Mouse (Mus musculus) spleen, adult 2 months (tissue): Measurements from ENCODE around the gene Cct6b. TPM values are rescaled to one million over a fixed set of nuclear protein-coding genes. Genes with fewer than 3 reads are reported as not detected.

Source experiments
- DNase-seq, 2 experiments: peaks; one replicate each; pipeline versions ENCODE4 v3.0.0 to v3.0.0-alpha.2; 2012 to 2021; ENCODE audit warnings: low spot score in 2 of 2, low read depth in 1 of 2
- H3K27ac ChIP-seq: fragments of 200-500 bp; 2 replicates; pipeline ENCODE4 v1.5.1; 2012; ENCODE audit warnings: low read length, inconsistent platforms; ENCODE audit not compliant: insufficient read depth
- H3K27me3 ChIP-seq: fragments of 200-500 bp; 2 replicates; pipeline ENCODE4 v1.6.1; 2012; ENCODE audit warnings: mild to moderate bottlenecking, moderate library complexity, low read length, inconsistent platforms; ENCODE audit not compliant: control insufficient read depth, insufficient read depth
- H3K36me3 ChIP-seq: fragments of 200-500 bp; 2 replicates; pipeline ENCODE4 v1.6.1; 2012; ENCODE audit warnings: mild to moderate bottlenecking, low read length, inconsistent platforms; ENCODE audit not compliant: control insufficient read depth, insufficient read depth
- H3K4me1 ChIP-seq: fragments of 200-500 bp; 2 replicates; pipeline ENCODE4 v1.6.1; 2011; ENCODE audit warnings: inconsistent platforms; ENCODE audit not compliant: control insufficient read depth, insufficient read depth, insufficient read length
- H3K4me3 ChIP-seq: fragments of 200-500 bp; 2 replicates; pipeline ENCODE4 v1.5.1; 2011; ENCODE audit warnings: mild to moderate bottlenecking, inconsistent platforms; ENCODE audit not compliant: insufficient read depth, insufficient read length; ENCODE audit errors: extremely low read depth
- CTCF ChIP-seq: fragments of 200-500 bp; IDR thresholded peaks from 2 replicates; pipeline ENCODE4 v1.5.1; 2011; ENCODE audit warnings: mild to moderate bottlenecking, inconsistent platforms; ENCODE audit not compliant: insufficient read depth, insufficient read length, insufficient replicate concordance; ENCODE audit errors: extremely low read depth
- POLR2A ChIP-seq: fragments of 200-500 bp; IDR thresholded peaks from 2 replicates; pipeline ENCODE4 v1.6.1; 2011; ENCODE audit warnings: low read depth, low read length, inconsistent platforms
- WGBS: fragments of 180-500 bp; shearing (Covaris S2); methylation state at CpG from one replicate; pipeline ENCODE4 v1.1.7; 2018; 5-methylcytosine and 5-hydroxymethylcytosine counted together
- polyA plus RNA-seq: library from polyadenylated mRNA; depleted of rRNA; stranded (reverse); fragments of >200 nt; gene quantifications from 2 replicates; pipeline ENCODE4 v1.2.3, GENCODE M21; 2012; rRNA removed

Gene Cct6b
- polyA plus RNA-seq, 1 experiment: 0.09 TPM

DNA sequence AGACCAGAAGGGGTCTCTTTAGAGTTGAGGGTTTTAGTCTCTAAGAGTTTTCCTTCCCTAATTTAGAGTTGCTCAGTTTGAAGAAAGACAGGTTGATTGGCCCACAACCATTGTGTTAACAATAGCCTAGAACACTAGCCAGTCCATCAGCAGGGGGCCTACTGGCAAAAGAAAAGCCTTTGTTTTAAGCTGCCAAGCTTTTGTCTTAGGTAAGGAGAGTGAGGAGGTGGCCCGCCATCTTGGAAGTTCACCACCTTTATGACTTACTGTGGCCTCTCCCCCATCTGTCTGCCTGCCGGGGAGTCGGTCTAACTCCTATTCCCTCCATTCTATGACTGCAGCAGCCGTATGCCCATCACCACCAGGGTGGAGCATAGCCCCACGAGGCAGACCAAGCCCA, 73.6 kb downstream of the Cct6b start:
- no peak overlapping the region for H3K27ac ChIP-seq
- 79% methylated on average over 5 of the region's 5 CpGs for WGBS
- no peaks in the 10 kb centered on the region for H3K4me1 ChIP-seq
- TF ChIP-seq POLR2A (no peak), CTCF (no peak)
- no peak overlapping the region for H3K4me3 ChIP-seq
- DNase-seq: no peak
- no peaks in the 10 kb centered on the region for H3K36me3 ChIP-seq
- no peaks in the 10 kb centered on the region for H3K27me3 ChIP-seq

DNA sequence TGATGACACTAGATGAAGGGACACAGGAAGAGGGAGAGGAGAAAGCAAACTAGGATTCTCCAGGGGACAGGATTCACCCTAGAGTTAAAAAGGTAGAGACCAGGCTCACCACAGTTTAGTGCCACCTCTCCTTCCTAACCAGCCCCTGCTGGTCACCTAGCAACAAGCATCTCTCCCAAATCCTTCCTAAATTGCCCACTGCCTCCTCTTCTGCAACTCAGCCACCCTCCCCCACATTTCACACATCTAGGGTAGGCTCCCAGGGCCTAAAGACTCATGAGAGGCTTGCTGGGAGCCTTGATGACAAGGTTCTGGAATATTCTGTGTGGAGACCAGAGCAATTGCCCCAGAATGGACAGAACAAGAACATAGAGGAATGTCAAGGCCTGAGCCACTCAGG, 76.5 kb downstream of the Cct6b start:
- DNase-seq: no peak
- Histone ChIP-seq H3K4me3 (no peak overlapping the region), H3K27me3 (no peaks in the 10 kb centered on the region), H3K36me3 (no peaks in the 10 kb centered on the region), H3K27ac (no peak overlapping the region), H3K4me1 (no peaks in the 10 kb centered on the region)
- TF ChIP-seq CTCF: no peak
- TF ChIP-seq POLR2A: no peak

DNA sequence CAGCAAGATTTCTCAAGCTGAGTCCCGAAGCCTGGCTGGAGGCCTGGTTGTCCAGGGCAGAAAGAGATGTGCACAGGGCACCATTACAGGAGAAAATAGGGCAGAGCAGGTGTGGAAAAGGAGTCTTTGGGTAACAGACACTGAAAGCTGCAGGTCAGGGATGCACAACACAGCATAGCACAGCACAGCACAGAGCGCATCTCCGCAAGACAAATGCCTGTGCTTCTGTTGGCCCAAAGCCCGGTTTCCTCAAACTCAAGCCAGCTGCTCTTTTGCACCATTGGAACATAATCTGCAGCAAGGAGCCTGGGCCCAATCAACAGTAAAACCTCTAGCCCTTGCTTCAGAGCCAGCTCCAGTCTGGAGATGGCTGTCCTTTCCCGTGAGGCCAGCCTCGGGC, 79.4 kb downstream of the Cct6b start:
- WGBS: 88% methylated on average over 6 of the region's 6 CpGs
- no peaks in the 10 kb centered on the region for H3K27me3 ChIP-seq
- H3K4me3 ChIP-seq: no peak overlapping the region
- H3K36me3 ChIP-seq: no peaks in the 10 kb centered on the region
- no peak overlapping the region for H3K27ac ChIP-seq
- H3K4me1 ChIP-seq: no peaks in the 10 kb centered on the region
- DNase-seq: no peak
- TF ChIP-seq CTCF: no peak
- no peak for TF ChIP-seq POLR2A

DNA sequence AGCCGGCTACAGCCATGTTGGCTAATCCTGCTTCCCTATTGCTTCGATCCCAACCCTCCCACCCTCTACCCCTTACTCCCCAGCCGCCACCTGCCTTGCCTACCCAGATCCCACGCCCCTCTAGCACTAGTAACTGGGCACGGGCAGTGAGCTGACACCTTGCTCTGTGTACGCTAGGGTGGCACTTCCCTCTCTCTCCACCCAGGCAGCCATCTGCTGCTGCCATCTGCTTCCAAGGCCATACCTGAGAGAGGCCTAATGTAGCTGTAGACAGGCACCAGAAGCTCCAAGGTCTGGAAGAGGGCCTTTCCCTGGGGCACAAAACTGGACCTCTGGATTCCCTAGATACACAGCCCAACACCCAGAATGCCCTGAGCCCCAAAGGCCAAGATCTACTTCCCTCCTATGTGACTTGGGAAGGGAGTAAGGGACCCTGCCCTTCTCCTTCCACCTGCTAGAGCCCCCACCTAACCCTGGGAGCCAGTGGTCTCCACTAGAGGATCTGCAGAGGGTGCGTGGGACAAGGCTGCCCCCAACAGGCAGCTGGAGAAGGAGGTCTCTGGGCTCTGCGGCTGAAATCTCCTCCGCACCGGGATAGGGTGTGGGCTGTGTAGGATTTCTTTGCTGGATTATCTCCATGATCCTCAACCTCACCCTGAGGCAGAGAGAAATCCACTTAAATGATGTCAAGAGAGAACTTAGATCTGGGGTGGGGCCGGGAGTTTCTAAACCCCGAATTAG, 80.2 kb downstream of the Cct6b start:
- peak; percentile 77 for TF ChIP-seq CTCF
- TF ChIP-seq POLR2A: no peak
- Histone ChIP-seq H3K4me3 (no peak overlapping the region), H3K27ac (no peak overlapping the region), H3K36me3 (no peaks in the 10 kb centered on the region), H3K4me1 (no peaks in the 10 kb centered on the region), H3K27me3 (no peaks in the 10 kb centered on the region)
- WGBS: 61% methylated on average over 12 of the region's 12 CpGs
- peak in 1 of 2 experiments; percentile 38 for DNase-seq

DNA sequence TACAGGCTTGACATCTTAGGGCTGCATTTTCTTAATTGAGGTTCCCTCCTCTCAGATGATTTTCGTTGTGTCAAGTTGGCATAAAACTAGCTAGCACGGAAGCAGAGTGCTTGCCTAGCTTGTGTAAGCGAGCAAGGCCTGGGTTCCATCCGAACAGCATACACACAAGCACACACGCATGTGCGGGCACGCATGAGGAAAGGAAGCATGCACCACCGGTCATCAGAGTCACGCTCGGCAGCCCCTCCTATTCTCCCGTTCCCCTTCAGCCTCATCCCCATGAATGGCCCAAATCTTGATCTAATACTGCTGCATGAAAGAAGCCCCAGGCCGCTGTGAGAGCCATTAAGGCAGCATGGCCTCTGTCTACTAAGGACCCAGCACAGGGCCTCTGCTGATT, 85.6 kb downstream of the Cct6b start:
- Histone ChIP-seq H3K4me3 (no peak overlapping the region), H3K27ac (no peak overlapping the region), H3K4me1 (peaks cover 4% of the 10 kb centered on the region; the same call in 1 of the 2 replicates), H3K36me3 (no peaks in the 10 kb centered on the region), H3K27me3 (no peaks in the 10 kb centered on the region)
- TF ChIP-seq POLR2A (no peak), CTCF (no peak)
- DNase-seq: peak in 1 of 2 experiments; percentile 27
- WGBS: 57% methylated on average over 12 of the region's 12 CpGs

Other genes starting within 250 kb of the Cct6b start
- gene Zfp830, start within 50 bp of the Cct6b start, polyA plus RNA-seq: 5.1 and 5.7 TPM in 2 replicates
- gene Lig3, start 16.8 kb upstream of the Cct6b start, polyA plus RNA-seq: 5.9 and 6.4 TPM in 2 replicates
- gene Rffl, start 106.9 kb upstream of the Cct6b start, polyA plus RNA-seq: 12.0 and 13.3 TPM in 2 replicates
- gene Rad51d, start 126.3 kb upstream of the Cct6b start, polyA plus RNA-seq: 10.9 and 11.8 TPM in 2 replicates
- 0.06 and 0.07 TPM in 2 replicates for gene Fndc8, start 127.8 kb upstream of the Cct6b start, polyA plus RNA-seq
- gene Nle1, start 144.1 kb upstream of the Cct6b start, polyA plus RNA-seq: 53.5 and 61.3 TPM in 2 replicates
- gene Unc45b, start 146.2 kb upstream of the Cct6b start, polyA plus RNA-seq: 0.31 and 0.82 TPM in 2 replicates
- gene Slfn5, start 187.0 kb upstream of the Cct6b start, polyA plus RNA-seq: 3.1 and 3.4 TPM in 2 replicates
- gene Slfn9, start 227.5 kb upstream of the Cct6b start, polyA plus RNA-seq: 1.5 and 1.6 TPM in 2 replicates